ENCODE assay signal across 8 mouse cellular contexts in the genomic region with DNA sequence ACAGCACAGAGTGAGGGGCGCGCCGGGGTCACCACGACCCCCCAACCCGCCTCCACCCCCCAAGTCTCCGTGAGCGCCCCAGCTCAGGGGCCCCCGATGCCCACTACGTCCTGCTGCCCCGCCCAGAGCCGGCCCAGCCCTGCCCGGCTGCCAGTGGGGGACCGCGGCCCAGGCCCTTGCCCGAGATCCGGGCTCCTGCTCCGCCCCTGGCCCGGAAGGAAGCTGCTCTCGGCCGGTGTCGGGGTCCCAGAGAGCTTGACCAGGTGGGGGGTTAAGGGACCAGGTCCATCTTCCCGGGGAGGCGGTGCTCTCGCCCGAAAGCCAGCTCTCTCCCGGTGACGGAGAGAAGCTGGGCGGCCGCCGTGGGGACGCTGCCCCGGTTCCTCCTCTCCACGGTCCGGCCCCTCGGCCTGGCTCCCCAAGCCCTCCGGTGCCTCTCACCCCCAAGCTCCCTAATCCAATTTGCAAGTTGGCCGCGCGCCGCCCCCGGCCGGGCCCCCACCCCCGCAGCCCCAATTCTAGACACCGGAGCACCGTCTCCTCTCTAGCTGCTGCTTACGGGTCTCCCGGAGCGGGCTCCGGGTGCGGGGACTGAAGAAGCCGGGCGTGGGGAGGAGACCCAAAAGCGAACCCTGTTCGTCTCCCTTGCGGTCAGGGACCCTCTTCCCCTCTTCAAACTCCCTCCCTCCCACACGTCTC. TPM values are rescaled to one million over a fixed set of nuclear protein-coding genes. Genes with fewer than 3 reads are reported as not detected.
DNase-seq lines count a peak whose midpoint lies in the region; ATAC-seq lines count a peak whose summit lies in the region.

No protein-coding gene starts in this region.

- no peak overlapping the region for H3K27ac ChIP-seq in limb, embryonic 11.5 days (replicated peaks; ENCODE audit: low read depth, low read length)
- no peak overlapping the region for H3K27ac ChIP-seq in stomach, embryonic 14.5 days (ENCODE audit: low read length)

- peaks cover 98% of the 10 kb centered on the region for H3K27me3 ChIP-seq in megakaryocyte, embryonic 14.5 days (replicated peaks)
- peaks cover 96% of the 10 kb centered on the region for H3K27me3 ChIP-seq in limb, embryonic 11.5 days (ENCODE audit: control insufficient read depth, insufficient read depth, low read length)
- peaks cover 93% of the 10 kb centered on the region for H3K27me3 ChIP-seq in stomach, embryonic 14.5 days (ENCODE audit: control insufficient read depth, insufficient read depth, low read length)

- 2% methylated on average over 44 of the region's 56 CpGs for WGBS in limb, embryonic 11.5 days
- WGBS in stomach, embryonic 14.5 days, result under 1% methylated on average over 51 of the region's 56 CpGs

- ATAC-seq in cerebellum, adult (ENCODE audit: insufficient number of reproducible peaks, low FRiP score, low TSS enrichment), result no peak
- no peak for ATAC-seq in megakaryocyte, adult 5-6 weeks (ENCODE audit: poor library complexity, severe bottlenecking)
- ATAC-seq in limb, embryonic 11.5 days (ENCODE audit: insufficient number of reproducible peaks, low FRiP score, low TSS enrichment, low read depth), result no peak
- ATAC-seq in stomach, embryonic 14.5 days (ENCODE audit: insufficient number of reproducible peaks, insufficient read depth, low FRiP score, low read depth), result no peak

- DNase-seq in cerebellum, adult 11-12 months, result peak; percentile 76
- DNase-seq in limb, embryonic 11.5 days (ENCODE audit: low spot score), result peak; percentile 60
- DNase-seq in gastrocnemius, adult 18-20 months (ENCODE audit: low spot score), result no peak
- DNase-seq in left cerebral cortex, adult 8-10 months (ENCODE audit: low spot score in 2 of 2), result no peak

- H3K4me1 ChIP-seq in megakaryocyte, embryonic 14.5 days, result peaks cover 18% of the 10 kb centered on the region
- 0 out of 2 replicates have a peak, but pooled peaks cover 7% of the 10 kb centered on the region for H3K4me1 ChIP-seq in limb, embryonic 11.5 days (ENCODE audit: control insufficient read depth, insufficient read depth, low read length)
- H3K4me1 ChIP-seq in stomach, embryonic 14.5 days (ENCODE audit: control insufficient read depth, insufficient read depth, low read length), result no peaks in the 10 kb centered on the region

- peak overlapping the region; percentile 59 for H3K4me3 ChIP-seq in megakaryocyte, embryonic 14.5 days (replicated peaks)
- H3K4me3 ChIP-seq in limb, embryonic 11.5 days (ENCODE audit: low read depth, low read length), result peak overlapping the region; percentile 17; the same call in 1 of the 2 replicates
- peak overlapping the region; percentile 17 for H3K4me3 ChIP-seq in stomach, embryonic 14.5 days (ENCODE audit: low read depth, low read length)

- H3K9me3 ChIP-seq in megakaryocyte, embryonic 14.5 days, result no peaks in the 10 kb centered on the region; the same call in none of the 2 replicates
- H3K9me3 ChIP-seq in limb, embryonic 11.5 days (ENCODE audit: control insufficient read depth, low read length), result no peaks in the 10 kb centered on the region
- H3K9me3 ChIP-seq in stomach, embryonic 14.5 days (ENCODE audit: control insufficient read depth, low read depth, low read length), result no peaks in the 10 kb centered on the region

- no peak overlapping the region for H3K9ac ChIP-seq in limb, embryonic 11.5 days (ENCODE audit: low read length)
- no peak overlapping the region for H3K9ac ChIP-seq in stomach, embryonic 14.5 days (replicated peaks; ENCODE audit: low read depth, low read length)

- H3K36me3 ChIP-seq in megakaryocyte, embryonic 14.5 days (replicated peaks; ENCODE audit: low read length), result no peaks in the 10 kb centered on the region
- no peaks in the 10 kb centered on the region for H3K36me3 ChIP-seq in limb, embryonic 11.5 days (ENCODE audit: control insufficient read depth, insufficient read depth, low read length)
- H3K36me3 ChIP-seq in stomach, embryonic 14.5 days (ENCODE audit: control insufficient read depth, insufficient read depth, low read length), result no peaks in the 10 kb centered on the region

- H3K4me2 ChIP-seq in limb, embryonic 11.5 days (ENCODE audit: low read depth, severe bottlenecking), result peak overlapping the region; percentile 17; the same call in 1 of the 2 replicates
- H3K4me2 ChIP-seq in stomach, embryonic 14.5 days (replicated peaks; ENCODE audit: low read depth, low read length), result peak overlapping the region; percentile 30; the same call in 1 of the 2 replicates

RNA-seq across cellular contexts. Expression of a gene that starts 0.9 kb away (rescaled TPM):
- not detected in 2 replicates for polyA plus RNA-seq in megakaryocyte, embryonic 14.5 days (2012; ENCODE audit: insufficient read depth, low replicate concordance)
- not detected in 2 replicates for total RNA-seq in megakaryocyte, adult 5-6 weeks (2015)
- total RNA-seq in megakaryocyte, adult 5-6 weeks (2017), result not detected in 2 replicates
- not detected in 2 replicates for polyA plus RNA-seq in limb, embryonic 11.5 days (2014; fragmentation: Nextera tagmentation; extraction: Ambion mirVana)
- not detected in 2 replicates for polyA plus RNA-seq in stomach, embryonic 14.5 days (2014; fragmentation: Nextera tagmentation; extraction: Ambion mirVana)
- total RNA-seq in gastrocnemius, adult 18-20 months (2021), result not detected
- total RNA-seq in left cerebral cortex, adult 8-10 months (2022), result 10 to 100 TPM; 54.9 to 63.3 (median 60.4) TPM

RNA-seq across cellular contexts. Expression of a gene that starts 19.7 kb away (rescaled TPM):
- polyA plus RNA-seq in megakaryocyte, embryonic 14.5 days (2012; ENCODE audit: insufficient read depth, low replicate concordance), result 0.34 TPM in 1 of 2 replicates, not detected in the other
- total RNA-seq in megakaryocyte, adult 5-6 weeks (2015), result not detected in 2 replicates
- not detected in 2 replicates for total RNA-seq in megakaryocyte, adult 5-6 weeks (2017)
- 0.17 TPM in 1 of 2 replicates, not detected in the other for polyA plus RNA-seq in limb, embryonic 11.5 days (2014; fragmentation: Nextera tagmentation; extraction: Ambion mirVana)
- 8.7 and 10.7 TPM in 2 replicates for polyA plus RNA-seq in stomach, embryonic 14.5 days (2014; fragmentation: Nextera tagmentation; extraction: Ambion mirVana)
- under 1 TPM; 0.18 to 0.31 TPM for total RNA-seq in gastrocnemius, adult 18-20 months (2021)
- total RNA-seq in left cerebral cortex, adult 8-10 months (2022), result 100 to 1,000 TPM; 502 to 655 (median 573) TPM

RNA-seq across cellular contexts. Expression of a gene that starts 29.6 kb away (rescaled TPM):
- 23.5 and 70.4 TPM in 2 replicates for polyA plus RNA-seq in megakaryocyte, embryonic 14.5 days (2012; ENCODE audit: insufficient read depth, low replicate concordance)
- 24.0 and 28.5 TPM in 2 replicates for total RNA-seq in megakaryocyte, adult 5-6 weeks (2015)
- total RNA-seq in megakaryocyte, adult 5-6 weeks (2017), result 36.0 and 39.9 TPM in 2 replicates
- 37.7 and 38.3 TPM in 2 replicates for polyA plus RNA-seq in limb, embryonic 11.5 days (2014; fragmentation: Nextera tagmentation; extraction: Ambion mirVana)
- polyA plus RNA-seq in stomach, embryonic 14.5 days (2014; fragmentation: Nextera tagmentation; extraction: Ambion mirVana), result 42.6 and 43.7 TPM in 2 replicates
- total RNA-seq in gastrocnemius, adult 18-20 months (2021), result 10 to 100 TPM; 11.1 to 13.6 TPM
- total RNA-seq in left cerebral cortex, adult 8-10 months (2022), result 10 to 100 TPM; 35.7 to 40.8 (median 38.3) TPM

RNA-seq across cellular contexts. Expression of a gene that starts 55.1 kb away (rescaled TPM):
- polyA plus RNA-seq in megakaryocyte, embryonic 14.5 days (2012; ENCODE audit: insufficient read depth, low replicate concordance), result 0.82 TPM in 1 of 2 replicates, not detected in the other
- total RNA-seq in megakaryocyte, adult 5-6 weeks (2015), result not detected in 2 replicates
- not detected in 2 replicates for total RNA-seq in megakaryocyte, adult 5-6 weeks (2017)
- polyA plus RNA-seq in limb, embryonic 11.5 days (2014; fragmentation: Nextera tagmentation; extraction: Ambion mirVana), result 0.41 and 0.53 TPM in 2 replicates
- 0.27 and 0.36 TPM in 2 replicates for polyA plus RNA-seq in stomach, embryonic 14.5 days (2014; fragmentation: Nextera tagmentation; extraction: Ambion mirVana)
- 1,000 to 10,000 TPM; 3,864 to 4,194 TPM for total RNA-seq in gastrocnemius, adult 18-20 months (2021)
- 10 to 100 TPM in 2 of 4 experiments, 1 to 10 TPM in 2; 8.2 to 16.6 (median 12.1) TPM for total RNA-seq in left cerebral cortex, adult 8-10 months (2022)

RNA-seq across cellular contexts. Expression of a gene that starts 57.7 kb away (rescaled TPM):
- not detected in 2 replicates for polyA plus RNA-seq in megakaryocyte, embryonic 14.5 days (2012; ENCODE audit: insufficient read depth, low replicate concordance)
- total RNA-seq in megakaryocyte, adult 5-6 weeks (2015), result not detected in 2 replicates
- total RNA-seq in megakaryocyte, adult 5-6 weeks (2017), result not detected in 2 replicates
- polyA plus RNA-seq in limb, embryonic 11.5 days (2014; fragmentation: Nextera tagmentation; extraction: Ambion mirVana), result 0.13 and 0.17 TPM in 2 replicates
- polyA plus RNA-seq in stomach, embryonic 14.5 days (2014; fragmentation: Nextera tagmentation; extraction: Ambion mirVana), result not detected in 2 replicates
- 1 to 10 TPM; 1.2 to 8.2 TPM for total RNA-seq in gastrocnemius, adult 18-20 months (2021)
- 1 to 10 TPM in 2 of 4 experiments, under 1 TPM in 2; 0.65 to 1.7 (median 0.96) TPM for total RNA-seq in left cerebral cortex, adult 8-10 months (2022)

Comparison
In these comparisons a context has a peak if more than half of its experiments do, and no peak if none do; other contexts are left out.
1. DNase-seq: peak in cerebellum, adult 11-12 months (single experiment) and limb, embryonic 11.5 days (single experiment); none in gastrocnemius, adult 18-20 months (single experiment) and left cerebral cortex, adult 8-10 months (0 of 2).
2. RNA of a gene that starts 0.9 kb away (total RNA-seq): 54.9 to 63.3 TPM in left cerebral cortex, adult 8-10 months; not detected in megakaryocyte, adult 5-6 weeks and not detected in gastrocnemius, adult 18-20 months; every median in the first group is over 10 times any median in the second.
3. RNA of a gene that starts 19.7 kb away (total RNA-seq): 502 to 655 TPM in left cerebral cortex, adult 8-10 months; 0.18 to 0.31 TPM in gastrocnemius, adult 18-20 months and not detected in megakaryocyte, adult 5-6 weeks; every median in the first group is over 100 times any median in the second.
4. Peak in every context shown above with its lines, with median percentiles within 50 percentile points of each other: H3K4me3 ChIP-seq.